Mouse (Mus musculus): ENCODE results near the gene Mrpl51.

DNA sequence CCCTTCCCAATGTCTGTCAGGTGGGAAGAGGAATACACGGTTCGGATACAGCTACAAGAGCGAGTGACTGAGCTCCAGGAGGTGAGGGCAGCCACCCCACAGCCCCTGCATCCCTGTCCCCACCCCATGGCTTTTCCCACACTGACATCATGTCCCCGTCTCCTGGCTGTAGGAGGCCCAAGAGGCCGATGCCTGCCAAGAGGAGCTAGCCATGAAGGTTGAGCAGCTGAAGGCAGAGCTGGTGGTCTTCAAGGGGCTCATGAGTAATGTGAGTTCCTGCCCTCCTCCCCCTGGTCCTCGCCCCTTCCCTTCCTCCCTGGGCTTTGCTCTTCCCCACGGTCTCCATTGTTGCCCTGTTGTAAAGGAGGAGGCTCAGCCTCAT, 42.0 kb upstream of the Mrpl51 start:
- no peak for TF ChIP-seq CTCF (IDR thresholded peaks at IDR 0.05; ENCODE audit: low read depth, low read length)
- TF ChIP-seq POLR2A (IDR thresholded peaks at IDR 0.05; ENCODE audit: extremely low read depth, insufficient read depth, low read length): no peak

Data from liver, adult 2 months (tissue).